Mouse (Mus musculus) limb, embryonic 11.5 days (tissue): ENCODE measurements around the gene Iqsec1. TPM values are rescaled to one million over a fixed set of nuclear protein-coding genes. Genes with fewer than 3 reads are reported as not detected.

Experiments used
- ATAC-seq: fragments of 200-750 bp; cut with Nextera tagmentation; 2 replicates; pipeline ENCODE4 v1.8.0; 2017; ENCODE audit warnings: low read depth; ENCODE audit not compliant: insufficient number of reproducible peaks, low FRiP score, low TSS enrichment
- DNase-seq: peaks from one replicate; pipeline ENCODE4 v3.0.0-alpha.2; 2015; ENCODE audit warnings: low spot score
- H3K27ac ChIP-seq: fragments of 300-500 bp; sonication (generic); replicated peaks from 2 replicates; pipeline ENCODE4 v1.5.1; 2014; ENCODE audit warnings: low read depth, mild to moderate bottlenecking, low read length
- H3K27me3 ChIP-seq: fragments of 300-500 bp; sonication (generic); 2 replicates; pipeline ENCODE4 v1.6.1; 2014; ENCODE audit warnings: mild to moderate bottlenecking, low read length, mixed read lengths; ENCODE audit not compliant: control insufficient read depth, insufficient read depth
- H3K36me3 ChIP-seq: fragments of 300-500 bp; sonication (generic); 2 replicates; pipeline ENCODE4 v1.6.1; 2014; ENCODE audit warnings: mild to moderate bottlenecking, low read length, moderate library complexity, mixed read lengths; ENCODE audit not compliant: control insufficient read depth, insufficient read depth
- H3K4me1 ChIP-seq: fragments of 300-500 bp; sonication (generic); 2 replicates; pipeline ENCODE4 v1.6.1; 2014; ENCODE audit warnings: low read length, mixed read lengths; ENCODE audit not compliant: control insufficient read depth, insufficient read depth
- H3K4me2 ChIP-seq: fragments of 300-500 bp; sonication (generic); 2 replicates; pipeline ENCODE4 v1.6.1; 2014; ENCODE audit warnings: low read depth, mild to moderate bottlenecking, moderate library complexity; ENCODE audit not compliant: severe bottlenecking
- H3K4me3 ChIP-seq: fragments of 300-500 bp; sonication (generic); 2 replicates; pipeline ENCODE4 v1.5.1; 2014; ENCODE audit warnings: low read depth, low read length
- H3K9ac ChIP-seq: fragments of 300-500 bp; sonication (generic); 2 replicates; pipeline ENCODE4 v1.6.1; 2014; ENCODE audit warnings: mild to moderate bottlenecking, low read length
- H3K9me3 ChIP-seq: fragments of 300-500 bp; sonication (generic); 2 replicates; pipeline ENCODE4 v1.6.1; 2016; ENCODE audit warnings: low read length; ENCODE audit not compliant: control insufficient read depth
- WGBS: fragments of 180-500 bp; shearing (Covaris S2); extraction: QIAGEN DNeasy Blood & Tissue Kit; methylation state at CpG from one replicate; pipeline ENCODE4 v1.1.7; 2014; 5-methylcytosine and 5-hydroxymethylcytosine counted together
- polyA plus RNA-seq: library from polyadenylated mRNA; unstranded; fragments of >200 nt; fragmentation: Nextera tagmentation; extraction: Ambion mirVana; gene quantifications from 2 replicates; pipeline ENCODE4 v1.2.1, GENCODE M21; 2014

Gene Iqsec1
- polyA plus RNA-seq, 1 experiment from 2014 or later: 8.5 TPM

DNA sequence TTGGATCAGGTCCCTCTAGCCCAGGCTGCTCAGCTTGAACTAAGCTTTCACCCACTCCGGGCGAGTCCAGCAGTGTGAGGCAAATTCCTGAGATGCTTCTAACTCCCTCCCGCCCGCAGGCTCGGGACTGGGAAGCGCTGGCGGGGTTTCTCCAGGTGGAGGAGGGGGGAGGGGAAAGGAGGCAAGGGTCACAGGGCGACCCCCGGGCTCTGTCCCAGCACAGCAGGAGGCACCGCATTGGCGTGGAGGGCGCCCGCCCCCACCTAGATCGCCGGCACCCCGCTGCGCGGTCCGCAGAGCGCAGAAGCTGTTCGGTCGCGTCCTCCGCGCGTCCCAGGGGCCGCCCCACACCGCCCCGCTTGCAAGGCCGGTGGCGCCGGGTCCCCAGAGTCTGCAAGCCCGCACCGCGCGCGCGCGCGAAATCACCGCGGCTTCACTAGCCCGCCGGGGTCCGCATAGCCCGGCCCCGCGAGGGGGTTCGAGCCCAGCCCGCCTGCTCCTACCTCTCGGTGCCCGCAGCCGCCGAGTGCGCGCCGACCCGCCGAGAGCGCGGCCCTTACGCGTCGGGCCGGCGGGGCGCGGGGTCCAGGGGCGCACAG is 252.3 kb downstream of the Iqsec1 start:
- peak overlapping the region; percentile 61 for H3K4me3 ChIP-seq
- peak overlapping the region; percentile 91 for H3K4me2 ChIP-seq
- ATAC-seq (peak; percentile 41; the same call in 1 of the 2 replicates), DNase-seq (peak; percentile 69)
- peaks cover 13% of the 10 kb centered on the region for H3K4me1 ChIP-seq
- H3K27me3 ChIP-seq: peaks cover 5% of the 10 kb centered on the region; the same call in 1 of the 2 replicates
- no peaks in the 10 kb centered on the region for H3K36me3 ChIP-seq
- H3K9me3 ChIP-seq: no peaks in the 10 kb centered on the region
- no peak overlapping the region for H3K27ac ChIP-seq
- H3K9ac ChIP-seq: peak overlapping the region; percentile 74
- WGBS: under 1% methylated on average over 68 of the region's 69 CpGs

GRCm38 (mm10) chr6:90735396-90736036 is 253.0 kb downstream of the Iqsec1 start:
- Histone ChIP-seq H3K9ac (peak overlapping the region; percentile 74), H3K27ac (no peak overlapping the region), H3K27me3 (peaks cover 5% of the 10 kb centered on the region; the same call in 1 of the 2 replicates), H3K9me3 (no peaks in the 10 kb centered on the region), H3K4me3 (peak overlapping the region; percentile 61), H3K36me3 (no peaks in the 10 kb centered on the region), H3K4me1 (peaks cover 16% of the 10 kb centered on the region), H3K4me2 (peak overlapping the region; percentile 91)
- DNase-seq (no peak), ATAC-seq (no peak)
- WGBS: 41% methylated on average over 4 of the region's 4 CpGs

GRCm38 (mm10) chr6:90734806-90735205 is 253.7 kb downstream of the Iqsec1 start:
- Histone ChIP-seq H3K4me2 (no peak overlapping the region), H3K9me3 (no peaks in the 10 kb centered on the region), H3K4me1 (peaks cover 17% of the 10 kb centered on the region), H3K27me3 (peaks cover 5% of the 10 kb centered on the region; the same call in 1 of the 2 replicates), H3K36me3 (no peaks in the 10 kb centered on the region), H3K27ac (no peak overlapping the region), H3K9ac (no peak overlapping the region), H3K4me3 (no peak overlapping the region)
- DNase-seq (no peak), ATAC-seq (no peak)

GRCm38 (mm10) chr6:90731327-90731726 is 257.2 kb downstream of the Iqsec1 start:
- H3K4me2 ChIP-seq: no peak overlapping the region
- H3K27me3 ChIP-seq: peaks cover 5% of the 10 kb centered on the region; the same call in 1 of the 2 replicates
- no peak overlapping the region for H3K4me3 ChIP-seq
- ATAC-seq (no peak), DNase-seq (no peak)
- no peaks in the 10 kb centered on the region for H3K36me3 ChIP-seq
- peaks cover 26% of the 10 kb centered on the region for H3K4me1 ChIP-seq
- 17% methylated on average over 4 of the region's 4 CpGs for WGBS
- H3K27ac ChIP-seq: no peak overlapping the region
- peak overlapping the region; percentile 37; the same call in 1 of the 2 replicates for H3K9ac ChIP-seq
- no peaks in the 10 kb centered on the region for H3K9me3 ChIP-seq

DNA sequence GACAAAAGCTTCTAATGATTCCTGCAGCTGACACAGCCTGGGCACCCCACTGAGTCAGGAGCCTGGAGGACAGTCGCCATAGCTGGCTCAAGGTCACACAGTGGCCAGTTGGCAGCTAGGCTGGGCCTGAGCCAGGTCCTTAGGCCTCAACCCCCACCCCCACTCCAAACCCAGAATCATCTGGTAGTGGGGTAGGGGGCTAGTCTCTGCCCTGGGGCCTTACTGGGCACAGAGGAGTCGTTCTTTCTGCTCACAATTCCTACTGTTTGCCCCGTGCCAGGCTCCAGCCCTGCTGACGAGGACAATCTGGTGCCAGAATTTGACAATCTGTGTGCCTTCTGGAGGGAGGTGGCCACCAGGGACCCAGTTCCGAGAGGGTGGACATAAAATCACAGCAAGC is 258.7 kb downstream of the Iqsec1 start:
- ATAC-seq: no peak
- 59% methylated on average over 5 of the region's 5 CpGs for WGBS
- H3K4me2 ChIP-seq: no peak overlapping the region
- H3K4me3 ChIP-seq: no peak overlapping the region
- no peak overlapping the region for H3K9ac ChIP-seq
- H3K4me1 ChIP-seq: peaks cover 25% of the 10 kb centered on the region
- H3K36me3 ChIP-seq: no peaks in the 10 kb centered on the region
- no peak overlapping the region for H3K27ac ChIP-seq
- no peaks in the 10 kb centered on the region for H3K27me3 ChIP-seq
- DNase-seq: no peak
- H3K9me3 ChIP-seq: no peaks in the 10 kb centered on the region

GRCm38 (mm10) chr6:90728491-90728931 is 260.0 kb downstream of the Iqsec1 start:
- DNase-seq: peak; percentile 91
- Histone ChIP-seq H3K4me2 (no peak overlapping the region; the same call in 1 of the 2 replicates), H3K27me3 (no peaks in the 10 kb centered on the region), H3K4me3 (no peak overlapping the region), H3K9me3 (no peaks in the 10 kb centered on the region), H3K36me3 (no peaks in the 10 kb centered on the region), H3K9ac (no peak overlapping the region), H3K4me1 (peaks cover 27% of the 10 kb centered on the region), H3K27ac (no peak overlapping the region)
- ATAC-seq: peak; percentile 83
- WGBS: 0% methylated on average over 1 of the region's 1 CpGs

DNA sequence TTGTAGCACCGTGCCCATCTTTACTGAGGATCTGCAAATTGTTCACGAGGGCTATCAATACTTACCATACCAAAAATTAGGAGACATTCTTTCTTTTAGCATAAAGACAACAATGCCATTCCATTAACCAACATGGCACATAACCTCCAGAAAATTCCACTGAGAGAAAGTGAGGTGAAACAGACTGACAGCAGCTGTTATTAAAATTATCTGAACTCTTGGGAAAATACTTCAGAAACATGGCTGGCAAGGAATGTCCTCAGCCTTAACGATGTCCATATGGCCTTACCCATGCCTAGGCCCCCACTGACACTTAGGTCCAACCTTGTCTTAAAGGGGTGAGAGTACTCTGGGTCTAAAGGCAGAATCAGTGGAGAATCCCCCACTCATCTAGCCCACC is 260.7 kb downstream of the Iqsec1 start:
- H3K27ac ChIP-seq: no peak overlapping the region
- no peaks in the 10 kb centered on the region for H3K27me3 ChIP-seq
- no peak overlapping the region for H3K4me3 ChIP-seq
- no peak for ATAC-seq
- H3K9me3 ChIP-seq: no peaks in the 10 kb centered on the region
- no peak overlapping the region for H3K9ac ChIP-seq
- WGBS: 78% methylated on average over 3 of the region's 3 CpGs
- H3K4me1 ChIP-seq: peaks cover 27% of the 10 kb centered on the region
- no peaks in the 10 kb centered on the region for H3K36me3 ChIP-seq
- no peak overlapping the region for H3K4me2 ChIP-seq
- no peak for DNase-seq

- no peaks in the 10 kb centered on the region for H3K9me3 ChIP-seq
- DNase-seq: no peak
- no peak for ATAC-seq
- no peak overlapping the region for H3K27ac ChIP-seq
- no peaks in the 10 kb centered on the region for H3K27me3 ChIP-seq
- H3K4me3 ChIP-seq: no peak overlapping the region
- WGBS: 78% methylated on average over 2 of the region's 2 CpGs
- no peak overlapping the region for H3K4me2 ChIP-seq
- H3K36me3 ChIP-seq: no peaks in the 10 kb centered on the region
- H3K4me1 ChIP-seq: peaks cover 27% of the 10 kb centered on the region
- H3K9ac ChIP-seq: no peak overlapping the region
These were observed 261.8 kb downstream of the Iqsec1 start for GRCm38 (mm10) chr6:90726711-90727122.
